Mouse (Mus musculus) intestine, postnatal 0 days (tissue): Measurements from ENCODE around the gene Bcl2l12. TPM values are rescaled to one million over a fixed set of nuclear protein-coding genes. Genes with fewer than 3 reads are reported as not detected.

Experiments
- ATAC-seq: fragments of 200-750 bp; cut with Nextera tagmentation; 2 replicates; pipeline ENCODE4 v1.8.0; 2017; ENCODE audit warnings: mild to moderate bottlenecking, moderate TSS enrichment, moderate library complexity
- H3K27ac ChIP-seq: fragments of 300-500 bp; sonication (generic); 2 replicates; pipeline ENCODE4 v1.5.1; 2014; ENCODE audit warnings: mild to moderate bottlenecking, low read depth, low read length, moderate library complexity
- H3K27me3 ChIP-seq: fragments of 300-500 bp; sonication (generic); replicated peaks from 2 replicates; pipeline ENCODE4 v1.6.1; 2014; ENCODE audit warnings: low read length, mixed read lengths; ENCODE audit not compliant: control insufficient read depth, insufficient read depth
- H3K36me3 ChIP-seq: fragments of 300-500 bp; sonication (generic); 2 replicates; pipeline ENCODE4 v1.6.1; 2014; ENCODE audit warnings: mild to moderate bottlenecking, moderate library complexity; ENCODE audit not compliant: control insufficient read depth, insufficient read depth
- H3K4me1 ChIP-seq: fragments of 300-500 bp; sonication (generic); replicated peaks from 2 replicates; pipeline ENCODE4 v1.6.1; 2014; ENCODE audit warnings: antibody characterized with exemption, low read length, mixed read lengths; ENCODE audit not compliant: control insufficient read depth, insufficient read depth
- H3K4me2 ChIP-seq: fragments of 300-500 bp; sonication (generic); replicated peaks from 2 replicates; pipeline ENCODE4 v1.6.1; 2014; ENCODE audit warnings: low read depth, mild to moderate bottlenecking, moderate library complexity
- H3K4me3 ChIP-seq: fragments of 300-500 bp; sonication (generic); 2 replicates; pipeline ENCODE4 v1.5.1; 2014; ENCODE audit warnings: low read depth, low read length
- H3K9ac ChIP-seq: fragments of 300-500 bp; sonication (generic); 2 replicates; pipeline ENCODE4 v1.6.1; 2014; ENCODE audit warnings: mild to moderate bottlenecking, low read depth, low read length
- H3K9me3 ChIP-seq: fragments of 300-500 bp; sonication (generic); 2 replicates; pipeline ENCODE4 v1.6.1; 2016; ENCODE audit warnings: mixed run types; ENCODE audit not compliant: control insufficient read depth
- CTCF ChIP-seq: sonication (generic); IDR thresholded peaks from 2 replicates; pipeline ENCODE4 v1.5.1; 2016; ENCODE audit warnings: low read depth, mild to moderate bottlenecking, control low read depth, antibody characterized with exemption, moderate library complexity
- WGBS: fragments of 180-500 bp; shearing (Covaris S2); extraction: QIAGEN DNeasy Blood & Tissue Kit; methylation state at CpG from one replicate; pipeline ENCODE4 v1.1.7; 2014; 5-methylcytosine and 5-hydroxymethylcytosine counted together
- polyA plus RNA-seq: library from polyadenylated mRNA; unstranded; fragments of >200 nt; fragmentation: Nextera tagmentation; extraction: Ambion mirVana; gene quantifications from 2 replicates; pipeline ENCODE4 v1.2.1, GENCODE M21; 2015

The Bcl2l12 gene
- polyA plus RNA-seq, 1 experiment from 2014 or later: 18.3 TPM

- Histone ChIP-seq H3K9me3 (no peaks in the 10 kb centered on the region), H3K4me2 (no peak overlapping the region), H3K9ac (no peak overlapping the region), H3K27me3 (no peaks in the 10 kb centered on the region), H3K4me3 (no peak overlapping the region), H3K27ac (no peak overlapping the region), H3K36me3 (peaks cover 73% of the 10 kb centered on the region), H3K4me1 (no peaks in the 10 kb centered on the region)
- no peak for ATAC-seq
- no peak for TF ChIP-seq CTCF
- WGBS: 87% methylated on average over 6 of the region's 6 CpGs
Measured at GRCm38 (mm10) chr7:45029995-45030394, 31.5 kb upstream of the Bcl2l12 start.

- no peak for ATAC-seq
- no peak for TF ChIP-seq CTCF
- 84% methylated on average over 11 of the region's 11 CpGs for WGBS
- no peak overlapping the region for H3K4me3 ChIP-seq
- H3K4me1 ChIP-seq: no peaks in the 10 kb centered on the region
- no peak overlapping the region for H3K4me2 ChIP-seq
- H3K9me3 ChIP-seq: no peaks in the 10 kb centered on the region
- H3K27me3 ChIP-seq: no peaks in the 10 kb centered on the region
- peaks cover 57% of the 10 kb centered on the region for H3K36me3 ChIP-seq
- H3K9ac ChIP-seq: no peak overlapping the region
- no peak overlapping the region for H3K27ac ChIP-seq
Measured at GRCm38 (mm10) chr7:45028351-45028750, 29.8 kb upstream of the Bcl2l12 start.

DNA sequence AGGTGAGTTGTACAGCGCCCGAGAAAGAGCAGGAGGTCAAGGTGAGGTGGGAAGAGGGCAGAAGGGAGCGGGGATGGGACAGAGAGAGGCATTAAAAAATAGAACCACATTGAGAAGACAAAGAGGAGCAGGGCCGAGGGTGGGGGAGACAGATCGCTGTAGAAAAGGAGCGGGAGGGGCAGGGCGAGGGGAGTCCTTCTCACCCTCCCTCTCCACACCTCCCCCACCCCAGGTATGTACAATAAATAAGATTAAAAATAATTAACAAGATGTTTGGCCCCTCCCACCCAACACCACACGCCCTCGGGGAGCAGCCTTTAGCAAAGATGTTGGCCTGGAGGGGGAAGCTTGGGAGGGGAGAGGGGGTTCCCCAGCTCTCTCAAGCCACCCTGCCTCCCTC lies 29.2 kb upstream of the Bcl2l12 start:
- H3K36me3 ChIP-seq: peaks cover 53% of the 10 kb centered on the region

GRCm38 (mm10) chr7:45026256-45026655 lies 27.7 kb upstream of the Bcl2l12 start:
- Histone ChIP-seq H3K9ac (no peak overlapping the region), H3K9me3 (no peaks in the 10 kb centered on the region), H3K27me3 (no peaks in the 10 kb centered on the region), H3K27ac (no peak overlapping the region), H3K36me3 (peaks cover 43% of the 10 kb centered on the region), H3K4me3 (no peak overlapping the region), H3K4me2 (no peak overlapping the region), H3K4me1 (no peaks in the 10 kb centered on the region)
- 80% methylated on average over 2 of the region's 2 CpGs for WGBS
- ATAC-seq: no peak
- TF ChIP-seq CTCF: no peak

More for the DNA sequence above, 29.2 kb upstream of the Bcl2l12 start:
- no peak for ATAC-seq
- WGBS: 76% methylated on average over 9 of the region's 9 CpGs
- Histone ChIP-seq H3K9me3 (no peaks in the 10 kb centered on the region), H3K27ac (no peak overlapping the region), H3K9ac (no peak overlapping the region), H3K4me3 (no peak overlapping the region), H3K4me1 (no peaks in the 10 kb centered on the region), H3K27me3 (no peaks in the 10 kb centered on the region), H3K4me2 (no peak overlapping the region)
- TF ChIP-seq CTCF: no peak

- Histone ChIP-seq H3K4me1 (no peaks in the 10 kb centered on the region), H3K27ac (no peak overlapping the region), H3K4me3 (no peak overlapping the region), H3K4me2 (no peak overlapping the region), H3K9me3 (no peaks in the 10 kb centered on the region), H3K36me3 (peaks cover 44% of the 10 kb centered on the region), H3K9ac (no peak overlapping the region), H3K27me3 (no peaks in the 10 kb centered on the region)
- no peak for ATAC-seq
- 74% methylated on average over 8 of the region's 8 CpGs for WGBS
- no peak for TF ChIP-seq CTCF
Measured at GRCm38 (mm10) chr7:45025601-45026220, 27.2 kb upstream of the Bcl2l12 start.

DNA sequence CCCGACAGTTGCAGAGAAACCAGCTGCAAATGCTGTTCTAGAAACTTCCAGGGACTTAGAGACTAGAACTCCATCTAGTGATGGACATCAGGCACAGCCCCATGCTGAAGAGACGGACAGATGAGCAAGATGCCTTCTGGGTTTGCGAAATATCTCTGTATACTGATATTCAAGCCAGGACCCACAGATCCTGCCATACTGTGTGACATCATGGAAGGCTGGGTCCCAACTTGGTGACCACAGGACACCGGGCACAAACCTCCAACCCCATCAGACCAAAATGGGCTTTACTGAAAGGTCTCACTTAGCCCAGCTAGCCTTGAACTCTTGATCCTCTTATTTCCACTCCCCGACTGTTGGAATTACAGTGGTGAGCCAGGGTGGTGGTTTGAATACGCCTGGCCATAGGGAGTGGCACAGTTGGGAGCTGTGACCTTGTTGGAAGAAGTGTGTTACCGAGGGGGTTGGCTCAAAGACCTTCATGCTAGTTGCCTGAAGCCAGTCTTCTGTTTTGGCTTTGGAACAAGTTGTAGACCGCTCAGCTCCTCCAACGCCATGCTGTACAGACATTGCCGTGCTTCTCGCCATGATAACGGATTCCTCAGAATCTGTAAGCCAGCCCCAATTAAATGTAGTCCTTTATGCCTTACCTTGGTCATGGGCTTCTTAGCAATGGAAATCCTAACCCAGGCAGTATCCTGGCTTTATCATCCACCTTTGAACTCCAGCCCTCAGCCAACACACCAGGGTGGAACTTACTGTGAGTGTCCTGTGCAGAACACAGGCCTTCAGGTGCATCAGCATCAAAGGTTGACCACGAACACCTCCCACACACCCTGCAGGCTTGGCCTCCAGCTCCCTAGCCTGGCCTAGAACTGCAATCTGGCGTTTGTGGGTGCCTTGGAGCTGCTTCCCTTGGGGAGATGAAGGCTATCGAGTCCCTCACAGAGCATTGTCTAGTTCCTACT lies 26.1 kb upstream of the Bcl2l12 start:
- ATAC-seq: no peak
- WGBS: 75% methylated on average over 15 of the region's 15 CpGs
- no peaks in the 10 kb centered on the region for H3K27me3 ChIP-seq
- no peaks in the 10 kb centered on the region for H3K9me3 ChIP-seq
- H3K4me1 ChIP-seq: no peaks in the 10 kb centered on the region
- no peak for TF ChIP-seq CTCF
- H3K9ac ChIP-seq: no peak overlapping the region
- no peak overlapping the region for H3K27ac ChIP-seq
- peaks cover 37% of the 10 kb centered on the region for H3K36me3 ChIP-seq
- H3K4me3 ChIP-seq: no peak overlapping the region
- H3K4me2 ChIP-seq: no peak overlapping the region
